Mouse (Mus musculus) liver, embryonic 14.5 days (tissue): Measurements from ENCODE around the gene Apbb2. TPM values are rescaled to one million over a fixed set of nuclear protein-coding genes. Genes with fewer than 3 reads are reported as not detected.

Experiments used
- ATAC-seq: fragments of 200-750 bp; cut with Nextera tagmentation; 2 replicates; pipeline ENCODE4 v1.8.0; 2017; ENCODE audit warnings: moderate number of reproducible peaks, mild to moderate bottlenecking, moderate library complexity; ENCODE audit not compliant: insufficient read depth
- DNase-seq, 3 experiments: peaks; one replicate each; pipeline ENCODE4 v3.0.0-alpha.2; 2012 to 2013; ENCODE audit warnings: low read depth in 3 of 3, low spot score in 3 of 3
- H3K27ac ChIP-seq: fragments of 300-500 bp; sonication (generic); 2 replicates; pipeline ENCODE4 v1.5.1; 2014; ENCODE audit warnings: moderate library complexity, mild to moderate bottlenecking, control low read depth, inconsistent platforms
- H3K27me3 ChIP-seq: fragments of 300-500 bp; sonication (generic); 2 replicates; pipeline ENCODE4 v1.6.1; 2014; ENCODE audit warnings: mild to moderate bottlenecking, low read length, moderate library complexity; ENCODE audit not compliant: control insufficient read depth, insufficient read depth
- H3K36me3 ChIP-seq: fragments of 300-500 bp; sonication (generic); replicated peaks from 2 replicates; pipeline ENCODE4 v1.6.1; 2014; ENCODE audit warnings: low read depth; ENCODE audit not compliant: control insufficient read depth, insufficient read depth
- H3K4me1 ChIP-seq, 2 experiments: fragments of 200-500 bp in 1 of 2; fragments of 300-500 bp in 1 of 2; sonication (generic) in 1 of 2; replicated peaks; 2 replicates each; pipeline ENCODE4 v1.6.1; 2012 to 2014; ENCODE audit warnings: antibody characterized with exemption in 1 of 2, inconsistent platforms in 1 of 2, low read length in 1 of 2; ENCODE audit not compliant: control insufficient read depth in 2 of 2, insufficient read depth in 2 of 2
- H3K4me2 ChIP-seq: fragments of 300-500 bp; sonication (generic); 2 replicates; pipeline ENCODE4 v1.6.1; 2014; ENCODE audit warnings: low read depth, mild to moderate bottlenecking, control low read depth, moderate library complexity
- H3K4me3 ChIP-seq, 2 experiments: fragments of 200-500 bp in 1 of 2; fragments of 300-500 bp in 1 of 2; sonication (generic) in 1 of 2; 2 replicates each; pipeline ENCODE4 v1.5.1; 2012 to 2014; ENCODE audit warnings: low read depth in 2 of 2, low read length in 2 of 2, mild to moderate bottlenecking in 2 of 2, control low read depth in 1 of 2, inconsistent platforms in 1 of 2, moderate library complexity in 1 of 2; ENCODE audit not compliant: insufficient read depth in 1 of 2
- H3K9ac ChIP-seq: fragments of 300-500 bp; sonication (generic); replicated peaks from 2 replicates; pipeline ENCODE4 v1.6.1; 2014; ENCODE audit warnings: mild to moderate bottlenecking, control low read depth, moderate library complexity
- H3K9me3 ChIP-seq: fragments of 300-500 bp; sonication (generic); 2 replicates; pipeline ENCODE4 v1.6.1; 2016; ENCODE audit warnings: low read length, mixed read lengths; ENCODE audit not compliant: control insufficient read depth
- CTCF ChIP-seq: IDR thresholded peaks from 2 replicates; pipeline ENCODE4 v1.5.1; 2016; ENCODE audit warnings: antibody characterized with exemption, low read depth, control low read depth
- EP300 ChIP-seq: IDR thresholded peaks from 2 replicates; pipeline ENCODE4 v1.6.1; 2016; ENCODE audit warnings: antibody characterized with exemption, low read depth
- WGBS: fragments of 180-500 bp; shearing (Covaris S2); extraction: QIAGEN DNeasy Blood & Tissue Kit; methylation state at CpG from one replicate; pipeline ENCODE4 v1.1.7; 2014; ENCODE audit not compliant: insufficient replicate concordance; 5-methylcytosine and 5-hydroxymethylcytosine counted together
- polyA plus RNA-seq, 2 experiments: library from polyadenylated mRNA; depleted of rRNA in 1 of 2; stranded (reverse) in 1 of 2; unstranded in 1 of 2; fragments of >200 nt; fragmentation: Nextera tagmentation in 1 of 2; extraction: Ambion mirVana in 1 of 2; gene quantifications; 2 replicates each; pipeline versions ENCODE4 v1.2.1 to v1.2.3; 2012 to 2014

Apbb2 gene
- polyA plus RNA-seq, 2 experiments = 0.92 to 2.8 TPM

GRCm38 (mm10) chr5:66253219-66253618 lies 365.4 kb downstream of the Apbb2 start:
- H3K36me3 ChIP-seq = no peaks in the 10 kb centered on the region
- WGBS = 67% methylated on average over 5 of the region's 5 CpGs
- no peak overlapping the region for H3K27ac ChIP-seq
- H3K4me2 ChIP-seq = no peak overlapping the region
- no peak overlapping the region for H3K9ac ChIP-seq
- no peak overlapping the region for H3K4me3 ChIP-seq
- TF ChIP-seq CTCF (no peak), EP300 (no peak)
- H3K4me1 ChIP-seq = no peaks in the 10 kb centered on the region
- no peaks in the 10 kb centered on the region for H3K27me3 ChIP-seq
- DNase-seq (no peak), ATAC-seq (no peak)
- no peaks in the 10 kb centered on the region for H3K9me3 ChIP-seq

Other genes with a start within 250 kb of the Apbb2 start
- gene Uchl1, start 57.3 kb upstream of the Apbb2 start, polyA plus RNA-seq (2012; rRNA removed) = 1.1 and 2.7 TPM in 2 replicates
- gene Uchl1, start 57.3 kb upstream of the Apbb2 start, polyA plus RNA-seq (2014; fragmentation: Nextera tagmentation; extraction: Ambion mirVana) = 1.1 and 1.5 TPM in 2 replicates
- 0.29 and 0.54 TPM in 2 replicates for gene Limch1, start 127.0 kb upstream of the Apbb2 start, polyA plus RNA-seq (2012; rRNA removed)
- gene Limch1, start 127.0 kb upstream of the Apbb2 start, polyA plus RNA-seq (2014; fragmentation: Nextera tagmentation; extraction: Ambion mirVana) = 1.1 and 1.2 TPM in 2 replicates